Mouse (Mus musculus): ENCODE measurements around the gene Cmtm3.

The Cmtm3 gene

DNA sequence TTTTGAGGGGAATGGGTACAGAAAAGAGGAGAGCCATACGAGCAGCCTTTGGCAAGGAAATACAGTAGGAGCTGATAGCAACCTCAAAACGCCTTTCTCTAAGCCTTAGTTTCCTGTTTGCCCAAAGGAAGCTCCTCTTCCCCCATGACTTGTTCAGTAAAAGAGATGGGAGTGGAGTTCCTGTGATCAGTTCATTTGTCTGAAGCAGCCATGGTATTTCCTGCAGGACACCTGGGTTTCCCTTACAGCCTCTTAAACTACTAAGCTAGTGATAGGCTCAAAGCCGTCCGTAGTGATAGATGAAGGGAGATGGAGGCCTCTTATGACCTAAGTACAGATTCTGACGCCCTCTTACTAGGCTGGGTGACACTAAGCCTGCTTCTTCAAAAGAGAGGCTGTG, 3.2 kb downstream of the Cmtm3 start:
- no peak for DNase-seq (ENCODE audit: low spot score)

DNA sequence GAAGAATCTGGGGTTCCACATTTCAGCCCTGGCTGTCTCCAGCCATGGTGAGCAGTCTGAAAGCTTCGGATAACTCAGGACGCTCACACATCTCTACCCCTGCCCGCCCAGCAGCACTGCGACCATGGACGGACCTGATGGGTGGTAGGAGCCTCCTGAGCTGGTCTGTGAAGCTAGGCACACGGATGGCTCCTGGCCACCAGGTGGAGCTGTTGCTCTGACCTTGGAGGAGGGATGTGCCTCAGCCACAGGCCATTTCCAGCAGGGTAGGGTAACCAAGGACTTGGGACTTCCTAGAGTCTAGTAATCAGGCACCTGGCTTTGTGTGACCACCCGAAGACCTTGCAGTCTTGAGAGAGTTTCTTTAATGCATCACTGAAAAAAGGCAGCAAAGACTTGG, 4.7 kb downstream of the Cmtm3 start:
- DNase-seq (ENCODE audit: low spot score) = peak; percentile 71

DNA sequence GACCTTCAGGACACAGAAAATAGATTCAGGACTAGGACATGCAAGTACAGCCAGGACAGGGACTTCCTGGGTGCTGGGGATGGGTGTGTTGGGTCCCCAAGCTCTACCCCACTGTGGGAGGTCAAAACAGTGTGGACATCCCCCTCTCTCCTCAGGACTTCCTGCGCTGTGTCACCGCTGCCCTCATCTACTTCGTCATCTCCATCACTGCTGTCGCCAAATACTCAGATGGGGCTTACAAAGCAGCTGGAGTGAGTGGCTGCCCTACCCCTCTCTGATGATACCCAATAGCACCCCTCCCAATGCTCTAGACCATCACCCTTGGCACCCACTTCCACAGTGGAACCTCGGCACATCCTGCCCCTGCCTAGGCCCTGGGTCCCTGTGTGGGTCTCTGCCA, 5.4 kb downstream of the Cmtm3 start:
- DNase-seq (ENCODE audit: low spot score) = no peak

DNA sequence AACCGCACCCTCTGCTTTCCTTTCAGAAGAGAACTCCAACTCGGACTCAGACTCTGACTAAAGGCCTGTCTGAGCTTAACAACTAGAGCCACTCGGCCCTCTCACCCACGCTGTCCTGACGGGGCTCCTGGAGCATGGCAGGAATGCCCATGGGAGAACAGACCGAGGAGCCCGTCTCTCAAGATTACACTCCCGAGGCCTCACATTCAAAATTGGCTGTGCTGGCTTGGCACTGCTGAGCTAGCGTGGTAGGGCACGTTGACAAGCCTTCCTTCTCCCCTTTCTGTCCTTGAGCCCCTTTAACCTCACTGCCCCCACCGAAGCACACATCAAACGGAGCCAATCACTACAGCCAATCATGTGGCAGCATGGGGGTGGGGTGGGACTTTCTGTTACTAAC, 7.5 kb downstream of the Cmtm3 start:
- no peak for DNase-seq (ENCODE audit: low spot score)

DNA sequence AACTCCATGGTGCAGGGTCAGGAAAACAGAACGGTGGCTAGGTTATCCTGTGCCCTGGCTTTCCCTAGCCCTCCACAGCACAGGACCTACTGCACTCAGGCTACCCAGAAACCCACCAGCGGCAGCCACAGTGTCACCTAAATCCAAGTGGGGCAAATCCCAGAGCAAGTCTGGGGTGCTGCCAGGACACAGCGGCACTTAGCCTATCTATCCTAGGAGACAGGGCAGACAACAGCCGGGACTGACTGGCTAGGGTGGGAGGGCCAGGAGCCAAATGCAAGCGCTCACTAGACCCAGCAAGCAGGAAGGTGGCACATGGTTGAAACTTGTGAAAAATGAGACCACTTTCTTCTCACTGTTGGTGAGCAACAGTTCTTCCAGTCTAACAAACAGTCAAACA, 9.8 kb downstream of the Cmtm3 start:
- no peak for DNase-seq (ENCODE audit: low spot score)

- DNase-seq (ENCODE audit: low spot score) = no peak
Measured at GRCm38 (mm10) chr8:104350047-104350446, 10.8 kb downstream of the Cmtm3 start.

- no peak for DNase-seq (ENCODE audit: low spot score)
Measured at GRCm38 (mm10) chr8:104353186-104353585, 14.0 kb downstream of the Cmtm3 start.

GRCm38 (mm10) chr8:104354504-104354903, 15.3 kb downstream of the Cmtm3 start:
- no peak for DNase-seq (ENCODE audit: low spot score)

GRCm38 (mm10) chr8:104358637-104359036, 19.4 kb downstream of the Cmtm3 start:
- DNase-seq (ENCODE audit: low spot score) = no peak

DNA sequence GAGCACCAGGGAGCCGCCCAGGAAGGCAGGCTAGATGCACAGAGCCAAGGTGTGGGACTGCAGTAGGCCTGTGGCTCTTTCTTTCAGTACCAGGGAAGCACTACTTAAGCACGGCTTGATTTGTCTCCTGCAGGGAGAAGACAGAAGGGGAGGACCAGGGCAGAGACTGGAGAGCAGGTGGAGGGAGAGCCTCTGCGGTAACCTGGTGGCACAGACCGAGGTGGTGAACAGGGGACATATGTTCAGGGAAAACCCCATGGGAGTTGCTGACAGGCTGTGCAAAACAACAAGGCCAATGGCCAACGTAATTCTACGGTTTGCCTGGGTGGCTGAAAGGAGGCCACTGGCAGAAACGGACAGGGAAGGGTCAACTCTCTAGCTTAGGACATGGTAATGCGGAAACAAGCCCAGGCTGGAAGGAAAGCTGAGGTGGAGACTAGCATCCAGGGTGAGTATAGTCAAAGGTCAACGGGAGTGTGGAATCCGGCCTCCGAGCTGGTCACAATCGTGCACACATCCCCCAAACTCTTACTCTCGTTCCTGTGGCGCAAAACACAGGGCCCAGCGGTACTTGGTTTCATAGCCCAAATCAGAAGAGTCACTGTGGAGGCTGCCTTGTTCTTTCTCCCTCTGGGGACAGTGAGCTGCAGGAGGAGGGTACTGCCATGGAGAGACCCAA, 20.7 kb downstream of the Cmtm3 start:
- no peak for DNase-seq (ENCODE audit: low spot score)

DNA sequence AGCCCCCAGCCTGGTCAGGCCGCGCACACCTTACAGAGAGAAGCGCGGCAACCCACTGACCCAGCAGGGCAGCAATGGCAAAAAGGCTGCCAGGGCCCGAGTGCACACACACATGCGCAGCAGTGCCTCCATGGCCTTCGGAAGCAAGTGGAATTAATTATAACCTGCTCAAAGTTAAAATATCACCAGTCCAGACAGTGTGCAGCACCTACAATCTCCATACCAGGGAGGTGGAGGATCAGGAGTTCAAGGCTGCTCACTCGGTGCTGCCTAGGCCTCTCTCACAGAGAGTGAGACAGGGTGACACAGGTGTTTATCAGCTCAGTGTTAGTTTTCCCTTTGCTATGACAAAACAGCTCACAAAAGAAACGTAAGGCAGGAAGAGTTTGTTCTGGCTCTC, 26.5 kb downstream of the Cmtm3 start:
- no peak for DNase-seq (ENCODE audit: low spot score)

DNA sequence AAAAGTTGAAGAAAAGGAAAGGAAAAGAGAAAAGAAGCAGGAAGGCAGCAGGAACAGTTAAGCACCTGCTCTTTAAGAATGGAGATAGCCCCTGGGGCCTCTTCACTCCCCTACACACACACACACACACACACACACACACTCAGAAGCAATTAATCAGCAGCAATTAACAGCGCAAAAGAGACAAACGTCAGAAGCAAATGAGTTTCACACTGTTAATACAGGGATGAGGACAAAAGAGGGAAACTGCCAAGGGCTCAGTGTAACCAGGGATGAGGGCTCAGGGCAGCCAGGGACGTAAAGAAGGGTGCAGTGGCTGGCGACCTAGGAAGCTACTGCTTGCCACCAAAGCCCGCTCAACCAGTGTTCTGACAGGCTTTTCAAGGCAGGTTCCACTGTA, 28.2 kb downstream of the Cmtm3 start:
- no peak for DNase-seq (ENCODE audit: low spot score)

GRCm38 (mm10) chr8:104369591-104369990, 30.4 kb downstream of the Cmtm3 start:
- no peak for DNase-seq (ENCODE audit: low spot score)

DNA sequence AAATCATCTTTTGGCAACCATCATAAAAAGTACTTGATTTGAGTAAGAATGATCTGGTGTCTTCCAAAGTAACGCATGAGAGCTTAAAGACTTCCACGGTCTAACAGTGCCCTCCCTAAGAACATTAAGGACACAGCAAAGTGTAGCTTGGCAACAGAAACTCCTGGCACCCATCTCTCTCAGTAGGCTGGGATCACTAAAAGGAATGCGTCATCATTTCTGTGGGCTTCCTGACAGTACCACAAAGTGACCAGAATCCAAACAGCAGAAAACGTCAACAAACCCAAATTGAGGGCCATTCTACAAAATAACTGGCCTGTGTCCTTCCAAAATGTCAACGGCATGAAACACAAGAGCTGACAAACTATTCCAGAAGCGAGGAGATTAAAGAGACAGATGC, 30.9 kb downstream of the Cmtm3 start:
- no peak for DNase-seq (ENCODE audit: low spot score)

- no peak for DNase-seq (ENCODE audit: low spot score)
Measured at GRCm38 (mm10) chr8:104371121-104371520, 31.9 kb downstream of the Cmtm3 start.

GRCm38 (mm10) chr8:104373779-104374178, 34.6 kb downstream of the Cmtm3 start:
- no peak for DNase-seq (ENCODE audit: low spot score)

DNA sequence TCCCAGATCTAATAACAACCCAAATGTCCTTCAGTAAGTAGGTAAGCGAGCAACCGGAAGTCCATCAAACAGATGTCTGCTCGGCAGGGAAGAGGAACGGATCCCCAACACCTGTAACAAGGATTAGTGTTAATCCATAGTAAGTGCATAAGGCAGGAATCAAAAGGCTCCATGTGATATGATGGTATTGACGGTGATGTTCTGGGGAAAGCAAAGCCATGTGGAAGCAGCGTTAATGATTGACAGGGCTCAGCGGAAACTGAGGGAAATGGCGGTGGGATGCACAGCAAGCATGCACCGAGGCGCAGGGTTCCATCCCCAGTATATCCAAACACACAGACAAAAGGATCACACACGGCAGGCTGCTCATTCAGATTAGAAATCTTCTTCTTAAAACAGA, 35.1 kb downstream of the Cmtm3 start:
- no peak for DNase-seq (ENCODE audit: low spot score)

DNA sequence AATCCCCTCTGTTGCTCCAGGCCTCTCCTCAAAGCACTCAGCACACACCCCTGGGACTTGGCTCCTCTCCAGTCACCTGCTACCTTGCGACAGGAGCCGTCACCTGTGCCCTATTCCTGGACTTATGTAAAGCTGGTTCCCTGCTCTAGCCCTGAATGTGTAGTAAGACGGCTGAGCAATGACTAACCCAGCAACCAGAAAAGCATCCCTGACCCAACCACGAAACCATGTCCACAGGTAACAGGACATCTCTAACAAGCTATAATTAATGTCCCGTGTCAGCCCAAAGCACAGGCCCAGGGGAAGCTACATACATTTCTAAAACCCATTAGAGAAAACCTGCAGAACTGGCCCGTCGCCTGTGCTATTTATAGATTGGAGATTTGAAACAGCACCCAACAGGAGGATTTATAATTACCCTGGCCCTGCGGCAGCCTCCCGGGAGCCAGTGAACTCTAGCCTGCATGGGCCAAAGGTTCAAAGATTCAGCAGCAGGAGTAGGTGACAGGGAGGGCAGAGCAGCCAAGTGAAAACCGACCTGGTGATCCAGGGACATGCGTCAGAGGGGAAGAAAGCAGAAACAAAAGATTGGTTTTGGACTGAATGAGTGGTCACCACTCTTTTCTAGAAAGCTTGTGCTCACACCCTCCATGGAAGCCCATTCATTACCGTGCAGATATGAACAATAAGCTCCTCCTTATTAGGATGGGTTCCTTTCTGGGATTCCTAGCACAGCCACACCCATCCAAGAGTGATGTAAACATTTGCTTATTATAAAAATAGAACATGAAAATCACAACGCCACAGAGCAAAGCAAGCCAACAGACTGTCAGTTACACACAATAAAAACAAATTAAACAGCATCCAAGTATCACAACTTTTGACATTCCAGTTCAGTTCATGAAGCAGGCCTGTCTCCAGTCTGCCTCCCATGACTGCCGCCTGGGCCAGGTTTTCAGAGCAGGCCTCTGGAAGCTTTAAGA, 35.9 kb downstream of the Cmtm3 start:
- no peak for DNase-seq (ENCODE audit: low spot score)

DNA sequence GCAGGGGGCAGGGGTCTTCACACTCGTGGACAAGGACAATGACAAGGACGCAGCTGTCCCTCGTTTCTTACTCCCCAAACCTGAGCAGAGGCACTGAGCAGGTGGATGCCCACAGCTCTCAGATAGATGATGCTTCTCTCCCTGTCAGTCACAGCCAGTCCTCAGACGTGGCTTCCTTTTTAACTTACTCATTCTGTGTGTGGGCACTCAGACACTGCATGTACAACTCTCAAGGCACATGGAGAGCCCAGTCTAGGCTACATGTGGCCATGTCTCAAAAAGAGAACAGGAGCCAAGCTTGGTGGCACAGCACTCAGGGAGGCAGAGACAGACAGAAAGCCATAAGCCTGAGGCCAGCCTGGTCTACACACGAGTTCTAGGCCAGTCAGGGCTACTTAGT, 36.7 kb downstream of the Cmtm3 start:
- DNase-seq (ENCODE audit: low spot score) = no peak

GRCm38 (mm10) chr8:104376669-104377068, 37.5 kb downstream of the Cmtm3 start:
- no peak for DNase-seq (ENCODE audit: low spot score)

DNA sequence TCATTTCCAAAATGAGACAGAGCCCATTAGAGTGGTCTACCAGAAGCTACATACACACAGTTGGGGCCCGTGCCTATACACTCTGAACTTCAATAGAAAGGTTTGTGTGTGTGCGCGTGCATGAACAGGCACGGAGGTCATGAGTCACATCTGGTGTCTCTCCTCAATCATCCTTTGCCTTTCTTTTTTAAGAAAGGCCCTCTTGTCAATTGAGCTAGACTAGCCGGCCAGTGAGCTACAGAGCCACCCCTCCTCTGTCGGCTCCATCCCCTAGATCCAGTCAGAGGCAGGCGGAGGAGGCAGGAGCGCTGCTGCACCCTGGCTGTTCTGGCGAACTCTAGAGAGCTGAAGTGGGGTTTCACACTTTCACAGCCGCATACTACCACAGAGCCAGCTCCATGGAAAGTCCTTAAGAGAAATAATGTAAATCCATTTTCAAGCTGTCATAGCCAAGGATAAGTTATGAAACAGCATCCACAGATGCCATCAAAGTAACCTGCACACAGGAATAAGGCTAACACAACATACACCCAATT, 40.2 kb downstream of the Cmtm3 start:
- no peak for DNase-seq (ENCODE audit: low spot score)

- no peak for DNase-seq (ENCODE audit: low spot score)
Measured at GRCm38 (mm10) chr8:104380269-104380668, 41.1 kb downstream of the Cmtm3 start.

DNA sequence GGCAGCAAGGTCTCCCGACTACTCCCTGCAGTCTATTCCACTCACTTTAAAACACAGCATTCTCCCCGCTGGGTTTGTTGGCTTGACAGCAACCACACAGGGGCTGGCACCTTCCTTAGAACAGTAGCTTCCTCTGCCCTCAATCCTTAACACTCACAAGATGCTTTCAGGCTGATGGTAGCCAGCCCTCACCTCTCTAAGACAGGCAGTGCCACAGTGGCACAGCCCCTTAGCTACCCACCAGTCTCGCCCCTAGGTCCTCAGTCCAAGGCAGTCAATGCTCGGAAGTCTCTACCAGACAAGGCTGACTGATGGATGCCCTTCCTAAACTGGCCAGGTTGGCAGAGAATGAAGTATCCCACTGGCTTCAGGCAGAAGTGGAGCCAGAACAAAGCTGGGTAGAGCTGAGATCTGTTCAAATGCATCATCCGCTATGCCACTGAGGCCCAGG, 41.8 kb downstream of the Cmtm3 start:
- no peak for DNase-seq (ENCODE audit: low spot score)
